Mouse (Mus musculus) gastrocnemius, postnatal 14 days (tissue): ENCODE data around the gene Gab3. TPM values are rescaled to one million over a fixed set of nuclear protein-coding genes. Genes with fewer than 3 reads are reported as not detected.
"Not testable (repeated sequence)": the region's sequence is repeated elsewhere in the genome, so short reads cannot be mapped to it uniquely, and the experiment has no call there.

Experiments
- DNase-seq: peaks from one replicate; pipeline ENCODE4 v3.0.0; 2021; ENCODE audit warnings: mixed read lengths
- intact Hi-C: fragments of 180-260 bp; cut with DNase I; formaldehyde crosslinking; loops from one replicate; pipeline ENCODE4 v1.15.1; 2025; ENCODE audit warnings: low total_unique reads
- total RNA-seq, 2 experiments: library from RNA; stranded (reverse); gene quantifications; 2 replicates each; pipeline ENCODE4 v1.2.3; 2021

Gab3 gene
- total RNA-seq, 2 experiments from 2014 or later = 1.3 to 1.7 TPM

DNA sequence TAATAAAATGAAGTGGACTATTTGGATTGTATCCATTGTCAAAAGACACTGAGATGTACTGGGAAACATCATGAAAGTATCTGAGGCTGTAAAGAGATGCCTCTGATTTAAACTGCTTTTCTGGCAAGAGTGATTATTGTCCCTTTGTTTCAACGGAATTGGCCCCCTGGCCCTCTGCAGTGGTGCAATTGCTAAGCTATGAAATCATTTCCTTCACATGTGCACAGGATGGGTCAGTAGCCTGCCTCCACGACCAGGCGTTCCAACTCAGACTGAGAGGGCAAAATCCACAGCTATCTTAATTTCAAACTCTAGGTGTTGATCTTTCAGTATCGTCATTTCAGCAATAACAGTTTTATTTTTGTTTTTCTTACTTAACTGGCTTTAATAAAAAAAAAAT, 40.7 kb downstream of the Gab3 start:
- DNase-seq = peak; percentile 9
- intact Hi-C loops = no loop called here

DNA sequence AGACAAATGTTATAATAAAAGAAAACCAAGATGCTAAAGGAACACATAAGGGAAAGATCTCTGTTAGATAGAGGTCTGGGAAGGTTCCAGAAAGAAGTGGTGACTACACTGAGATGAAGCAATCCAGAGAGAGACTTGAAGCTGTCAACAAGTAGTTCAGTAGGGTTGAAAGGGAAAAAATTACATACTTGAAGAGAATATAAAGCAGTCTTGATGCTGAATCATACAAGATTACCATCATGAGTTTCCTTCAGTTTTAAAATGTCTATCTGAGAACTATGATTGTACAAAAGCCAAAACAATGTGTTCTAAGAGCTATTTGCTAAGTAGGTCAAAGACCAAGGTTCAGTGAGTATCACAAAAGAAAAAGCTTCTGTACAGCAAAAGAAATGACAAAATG, 48.6 kb downstream of the Gab3 start:
- intact Hi-C loops = no loop called here
- DNase-seq = no peak

DNA sequence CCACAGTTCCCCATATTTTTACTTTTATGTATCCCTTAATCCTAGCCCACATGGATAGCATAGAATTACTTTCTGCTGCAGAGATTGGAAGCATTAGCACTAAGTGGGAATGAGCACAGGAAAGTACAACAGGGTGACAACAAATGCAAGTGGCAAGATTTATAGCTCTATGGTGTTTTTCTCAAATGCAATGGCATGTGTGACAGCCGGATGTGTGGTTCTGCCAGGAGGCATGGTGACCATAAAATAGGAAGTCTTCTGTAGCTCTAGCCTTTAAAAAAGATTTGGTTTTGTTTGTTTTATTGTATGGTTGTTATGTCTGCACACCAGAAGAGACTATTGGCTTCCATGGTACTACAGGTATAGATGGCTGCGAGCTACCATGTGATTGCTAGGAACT, 50.1 kb downstream of the Gab3 start:
- no peak for DNase-seq
- intact Hi-C loops = no loop called here

DNA sequence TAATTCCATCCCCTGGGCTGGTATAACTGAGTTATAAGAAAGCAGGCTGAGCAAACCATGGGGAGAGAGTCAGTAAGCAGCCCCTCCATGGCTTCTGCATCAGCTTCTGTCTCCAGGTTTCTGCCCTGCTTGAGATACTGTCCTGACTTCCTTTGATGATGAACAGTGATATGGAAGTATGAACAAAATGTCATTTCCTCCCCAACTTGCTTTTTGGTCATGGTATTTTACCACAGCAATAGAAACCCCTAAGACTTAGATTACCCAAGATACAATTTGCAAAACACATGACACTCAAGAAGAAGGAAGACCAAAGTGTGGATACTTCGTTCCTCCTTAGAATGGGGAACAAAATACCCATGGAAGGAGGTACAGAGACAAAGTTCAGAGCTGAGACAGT, 51.2 kb downstream of the Gab3 start:
- DNase-seq, intact Hi-C loops: not testable (repeated sequence)

DNA sequence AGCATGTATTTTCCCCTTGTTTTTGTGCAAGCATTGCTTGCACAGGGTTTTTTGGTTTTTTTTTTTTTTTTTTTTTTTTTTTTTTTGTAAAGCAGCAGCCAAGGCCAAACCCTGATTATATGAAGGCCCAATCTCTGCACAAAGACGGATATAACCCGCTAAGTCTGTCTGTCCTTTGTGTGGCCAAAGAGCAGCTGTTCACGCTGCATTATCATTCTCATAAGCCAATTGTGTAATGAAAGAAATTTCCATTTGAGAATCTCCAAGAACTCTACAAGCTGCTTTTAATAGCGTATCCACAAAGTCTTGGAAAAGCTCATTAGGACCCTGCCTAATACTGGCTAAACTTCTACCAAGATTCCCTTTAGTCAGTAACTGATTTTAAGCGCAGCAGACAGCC, 101.5 kb downstream of the Gab3 start:
- intact Hi-C loops = no loop called here

DNA sequence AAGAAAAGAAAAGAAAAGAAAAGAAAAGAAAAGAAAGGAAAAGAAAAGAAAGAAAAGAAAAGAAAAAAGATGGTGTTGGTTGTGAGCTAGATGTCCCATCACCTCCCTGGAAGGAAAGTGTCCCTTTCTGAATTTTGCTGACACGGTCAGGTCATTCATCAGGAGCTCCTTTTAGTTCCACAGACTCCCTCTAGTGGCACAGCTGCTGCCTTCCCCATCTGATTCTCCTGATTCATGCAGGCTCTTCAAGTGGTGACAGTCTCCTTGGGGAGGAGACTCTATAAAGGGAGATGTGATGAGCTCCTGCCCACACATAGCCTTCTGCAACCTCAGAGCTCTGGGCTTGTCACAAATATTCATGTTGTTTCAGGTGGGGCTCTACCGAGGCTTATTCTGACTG, 122.4 kb downstream of the Gab3 start:
- intact Hi-C loops, DNase-seq: not testable (repeated sequence)

More for the DNA sequence above, 101.5 kb downstream of the Gab3 start:
- no peak for DNase-seq

DNA sequence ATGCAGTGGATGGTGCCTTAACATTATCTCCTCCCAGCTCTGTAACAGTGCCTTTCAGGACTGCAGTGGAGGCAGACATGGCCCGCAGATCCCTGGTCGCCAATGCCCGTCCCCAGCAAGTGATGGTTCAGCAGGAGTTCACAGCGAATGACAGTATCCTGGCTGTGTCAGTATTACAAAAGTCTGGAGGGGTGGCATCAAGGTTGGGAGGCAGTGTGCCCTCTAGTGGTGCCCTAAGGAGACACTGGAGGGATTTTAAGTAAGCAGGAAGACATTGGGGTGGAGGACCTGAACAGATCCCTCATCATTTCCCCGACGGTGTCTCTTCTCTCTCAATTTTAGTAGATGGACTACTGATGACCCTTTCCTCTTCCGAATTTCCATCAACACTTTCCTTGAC, 126.1 kb downstream of the Gab3 start:
- DNase-seq, intact Hi-C loops: not testable (repeated sequence)

Other genes with a start within 250 kb of the Gab3 start
- gene Gm5936, start 248.3 kb downstream of the Gab3 start, total RNA-seq = not detected
- gene Dkc1, start 10.4 kb upstream of the Gab3 start, total RNA-seq = 10 to 100 TPM; 25.4 to 31.2 TPM
- gene Mpp1, start 45.6 kb upstream of the Gab3 start, total RNA-seq = 10 to 100 TPM; 20.6 to 21.7 TPM
- not detected for gene Smim9, start 78.3 kb upstream of the Gab3 start, total RNA-seq